Mouse (Mus musculus): ENCODE data around the gene Sap30. TPM values are rescaled to one million over a fixed set of nuclear protein-coding genes. Genes with fewer than 3 reads are reported as not detected.

Gene Sap30
- 12.5 and 14.1 TPM in 2 replicates for polyA plus RNA-seq (2012; rRNA removed)

DNA sequence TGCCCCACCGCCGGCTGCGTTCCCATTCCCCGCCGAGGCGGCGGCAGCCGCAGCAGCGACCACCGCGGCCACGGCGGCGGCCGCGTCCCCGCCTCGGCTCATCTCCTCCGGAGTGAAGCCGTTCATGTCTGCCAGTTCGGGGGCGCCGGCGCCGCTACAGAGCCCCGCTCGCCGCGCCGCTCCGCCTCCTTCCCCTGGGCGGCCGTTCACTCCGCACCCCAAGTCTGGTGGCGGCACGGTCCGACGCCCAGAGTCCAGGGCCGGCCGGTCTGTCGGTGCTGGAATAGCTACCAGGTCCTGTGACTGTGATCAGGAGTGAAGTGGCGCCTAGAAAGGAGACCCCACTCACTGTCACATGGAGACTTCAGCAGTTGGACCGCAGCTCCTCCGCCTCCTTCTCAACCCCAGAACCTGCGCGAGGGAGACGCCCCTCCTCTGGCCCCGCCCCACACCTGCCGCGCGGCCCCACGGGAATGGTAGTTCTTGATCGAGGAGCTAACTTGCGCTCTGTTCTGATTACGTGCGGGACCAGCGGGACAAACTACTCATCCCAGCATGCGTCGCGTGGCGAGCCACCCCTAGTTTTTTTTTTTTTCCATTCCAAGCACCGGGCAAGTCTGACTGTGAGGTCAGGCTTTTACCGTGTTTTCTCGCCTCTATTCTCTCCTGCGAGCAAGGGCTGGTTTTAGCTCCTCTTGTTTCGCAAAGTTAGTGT is at the start of gene Sap30:
Sap30 (minus strand) TSS at position 420 of the 715 bp plus-strand sequence.
- peak; percentile 98 for DNase-seq
- Histone ChIP-seq H3K4me1 (ENCODE audit: control insufficient read depth, insufficient read depth, low read length) (peaks cover 4% of the 10 kb centered on the region; the same call in 1 of the 2 replicates), H3K4me3 (replicated peaks; ENCODE audit: insufficient read depth, low read depth, low read length) (peak within 1 kb of the TSS; percentile 84), H3K27ac (ENCODE audit: insufficient read depth, low read length) (peak within 1 kb of the TSS; percentile 70), H3K27me3 (ENCODE audit: control insufficient read depth, insufficient read depth, low read length) (no peaks in the 10 kb centered on the region)
- TF ChIP-seq POLR2A (IDR thresholded peaks at IDR 0.05; ENCODE audit: borderline replicate concordance, insufficient read depth, low read length) (peak; percentile 75; the same call in 1 of the 2 replicates), CTCF (IDR thresholded peaks at IDR 0.05; ENCODE audit: borderline replicate concordance, insufficient read depth, low read depth, low read length) (no peak)
- 1% methylated on average over 66 of the region's 66 CpGs for WGBS

DNA sequence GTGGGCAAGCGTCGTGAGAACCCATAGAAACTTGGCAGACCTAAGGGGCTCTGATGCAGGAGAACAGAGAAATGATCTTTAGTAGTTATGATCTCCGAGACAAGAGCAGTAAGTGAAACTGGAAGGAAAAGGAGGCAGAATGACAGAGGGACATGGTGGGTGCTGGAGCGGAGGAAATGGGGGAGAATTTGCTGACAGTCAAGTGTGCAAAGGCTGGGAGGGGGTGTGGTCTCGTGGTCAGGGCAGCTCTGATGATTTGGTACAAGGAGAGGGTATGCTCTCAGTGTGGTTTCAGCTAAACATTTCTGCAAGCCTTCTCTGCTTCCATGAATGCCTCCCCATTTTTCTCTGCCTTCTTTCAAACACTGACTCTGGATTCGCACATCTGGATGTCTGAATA is 48.5 kb upstream of the Sap30 start:
- Histone ChIP-seq H3K4me1 (ENCODE audit: control insufficient read depth, insufficient read depth, low read length) (peaks cover 22% of the 10 kb centered on the region; the same call in 1 of the 2 replicates), H3K4me3 (replicated peaks; ENCODE audit: insufficient read depth, low read depth, low read length) (no peak overlapping the region), H3K27ac (ENCODE audit: insufficient read depth, low read length) (no peak overlapping the region), H3K27me3 (ENCODE audit: control insufficient read depth, insufficient read depth, low read length) (no peaks in the 10 kb centered on the region)
- DNase-seq, result no peak
- 90% methylated on average over 6 of the region's 6 CpGs for WGBS
- TF ChIP-seq POLR2A (IDR thresholded peaks at IDR 0.05; ENCODE audit: borderline replicate concordance, insufficient read depth, low read length), result no peak
- no peak for TF ChIP-seq CTCF (IDR thresholded peaks at IDR 0.05; ENCODE audit: borderline replicate concordance, insufficient read depth, low read depth, low read length)

DNA sequence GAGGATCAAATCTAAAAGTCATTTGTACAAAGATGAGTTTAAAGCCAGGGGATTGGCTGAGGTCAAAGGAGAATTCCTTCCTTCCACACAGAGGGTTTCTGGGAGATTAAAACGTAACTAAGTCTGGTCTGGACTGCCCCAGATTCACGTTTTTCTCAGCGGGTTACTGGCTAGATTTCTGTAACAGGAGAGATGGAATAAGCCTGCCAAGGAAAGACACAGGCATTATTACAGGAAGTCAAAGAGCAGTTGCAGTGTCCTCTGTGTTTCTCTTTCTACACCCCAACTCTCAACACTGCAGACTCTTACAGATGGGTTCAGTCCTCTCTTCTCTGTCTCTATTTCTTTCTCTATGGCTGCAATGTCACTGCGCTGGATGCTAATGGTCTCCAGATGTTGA is 46.8 kb upstream of the Sap30 start:
- TF ChIP-seq POLR2A (IDR thresholded peaks at IDR 0.05; ENCODE audit: borderline replicate concordance, insufficient read depth, low read length) (no peak), CTCF (IDR thresholded peaks at IDR 0.05; ENCODE audit: borderline replicate concordance, insufficient read depth, low read depth, low read length) (no peak)
- DNase-seq, result no peak
- 35% methylated on average over 4 of the region's 4 CpGs for WGBS
- Histone ChIP-seq H3K27ac (ENCODE audit: insufficient read depth, low read length) (no peak overlapping the region), H3K27me3 (ENCODE audit: control insufficient read depth, insufficient read depth, low read length) (no peaks in the 10 kb centered on the region), H3K4me3 (replicated peaks; ENCODE audit: insufficient read depth, low read depth, low read length) (no peak overlapping the region), H3K4me1 (ENCODE audit: control insufficient read depth, insufficient read depth, low read length) (peaks cover 12% of the 10 kb centered on the region; the same call in 1 of the 2 replicates)

GRCm38 (mm10) chr8:57533106-57533505 is 45.4 kb upstream of the Sap30 start:
- H3K4me3 ChIP-seq (replicated peaks; ENCODE audit: insufficient read depth, low read depth, low read length), result no peak overlapping the region
- TF ChIP-seq CTCF (IDR thresholded peaks at IDR 0.05; ENCODE audit: borderline replicate concordance, insufficient read depth, low read depth, low read length) (no peak), POLR2A (IDR thresholded peaks at IDR 0.05; ENCODE audit: borderline replicate concordance, insufficient read depth, low read length) (no peak)
- peaks cover 12% of the 10 kb centered on the region; the same call in 1 of the 2 replicates for H3K4me1 ChIP-seq (ENCODE audit: control insufficient read depth, insufficient read depth, low read length)
- no peaks in the 10 kb centered on the region for H3K27me3 ChIP-seq (ENCODE audit: control insufficient read depth, insufficient read depth, low read length)
- no peak overlapping the region for H3K27ac ChIP-seq (ENCODE audit: insufficient read depth, low read length)
- no peak for DNase-seq
- WGBS, result 93% methylated on average over 4 of the region's 4 CpGs

DNA sequence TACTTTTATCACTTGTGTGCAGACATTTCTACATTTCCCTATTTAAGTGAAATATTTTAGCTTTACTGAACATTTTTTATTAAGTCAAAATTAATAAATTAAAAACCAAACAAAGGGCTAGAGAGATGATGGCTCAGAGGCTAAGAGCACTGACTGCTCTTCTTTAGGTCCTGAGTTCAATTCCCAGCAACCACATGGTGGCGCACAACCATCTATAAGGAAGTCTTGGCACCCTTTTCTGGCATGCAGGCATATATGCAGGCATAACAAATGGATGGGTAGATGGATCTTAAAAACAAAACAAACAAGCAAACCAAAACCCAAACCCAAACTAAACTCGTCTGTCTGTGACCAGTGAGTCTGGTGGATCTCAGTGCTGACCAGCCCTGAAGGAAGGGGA is 44.6 kb upstream of the Sap30 start:
- no peaks in the 10 kb centered on the region for H3K27me3 ChIP-seq (ENCODE audit: control insufficient read depth, insufficient read depth, low read length)
- WGBS, result 64% methylated on average over 2 of the region's 2 CpGs
- H3K4me3 ChIP-seq (replicated peaks; ENCODE audit: insufficient read depth, low read depth, low read length), result no peak overlapping the region
- TF ChIP-seq CTCF (IDR thresholded peaks at IDR 0.05; ENCODE audit: borderline replicate concordance, insufficient read depth, low read depth, low read length) (peak; percentile 31; the same call in 1 of the 2 replicates), POLR2A (IDR thresholded peaks at IDR 0.05; ENCODE audit: borderline replicate concordance, insufficient read depth, low read length) (no peak)
- no peak overlapping the region for H3K27ac ChIP-seq (ENCODE audit: insufficient read depth, low read length)
- peak; percentile 58 to 65 for DNase-seq
- peaks cover 12% of the 10 kb centered on the region; the same call in 1 of the 2 replicates for H3K4me1 ChIP-seq (ENCODE audit: control insufficient read depth, insufficient read depth, low read length)

- 28% methylated on average over 15 of the region's 15 CpGs for WGBS
- no peaks in the 10 kb centered on the region for H3K27me3 ChIP-seq (ENCODE audit: control insufficient read depth, insufficient read depth, low read length)
- H3K4me1 ChIP-seq (ENCODE audit: control insufficient read depth, insufficient read depth, low read length), result peaks cover 12% of the 10 kb centered on the region; the same call in 1 of the 2 replicates
- no peak overlapping the region for H3K4me3 ChIP-seq (replicated peaks; ENCODE audit: insufficient read depth, low read depth, low read length)
- no peak for TF ChIP-seq POLR2A (IDR thresholded peaks at IDR 0.05; ENCODE audit: borderline replicate concordance, insufficient read depth, low read length)
- TF ChIP-seq CTCF (IDR thresholded peaks at IDR 0.05; ENCODE audit: borderline replicate concordance, insufficient read depth, low read depth, low read length), result peak; percentile 78
- DNase-seq, result peak; percentile 79 to 80
- H3K27ac ChIP-seq (ENCODE audit: insufficient read depth, low read length), result no peak overlapping the region
These were observed 43.1 kb upstream of the Sap30 start for GRCm38 (mm10) chr8:57530666-57531349.

DNA sequence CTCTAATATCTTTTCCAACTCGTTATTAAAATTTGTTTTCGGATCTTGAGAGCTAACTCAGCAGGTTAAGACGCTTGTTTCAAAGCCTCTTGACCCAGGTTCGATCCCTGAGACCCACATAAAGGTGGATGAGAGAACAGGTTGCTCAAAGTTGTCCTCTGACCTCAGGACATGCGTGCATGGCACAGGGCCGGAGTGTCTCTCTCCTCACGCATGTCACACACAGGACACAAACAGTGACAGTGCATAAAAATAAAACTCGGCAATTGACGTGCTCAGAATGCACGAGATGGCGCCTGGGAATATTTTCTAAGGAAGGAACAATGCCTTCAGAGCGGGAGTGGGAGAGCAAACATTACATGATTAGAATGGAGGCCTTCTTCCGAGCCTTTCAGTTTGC is 42.6 kb upstream of the Sap30 start:
- H3K27ac ChIP-seq (ENCODE audit: insufficient read depth, low read length), result no peak overlapping the region
- TF ChIP-seq POLR2A (IDR thresholded peaks at IDR 0.05; ENCODE audit: borderline replicate concordance, insufficient read depth, low read length), result no peak
- TF ChIP-seq CTCF (IDR thresholded peaks at IDR 0.05; ENCODE audit: borderline replicate concordance, insufficient read depth, low read depth, low read length), result no peak
- no peaks in the 10 kb centered on the region for H3K27me3 ChIP-seq (ENCODE audit: control insufficient read depth, insufficient read depth, low read length)
- peaks cover 12% of the 10 kb centered on the region; the same call in 1 of the 2 replicates for H3K4me1 ChIP-seq (ENCODE audit: control insufficient read depth, insufficient read depth, low read length)
- H3K4me3 ChIP-seq (replicated peaks; ENCODE audit: insufficient read depth, low read depth, low read length), result no peak overlapping the region
- no peak for DNase-seq
- 91% methylated on average over 13 of the region's 13 CpGs for WGBS

Data from cerebellum, adult 2 months (tissue).